Mouse (Mus musculus) neural tube, embryonic 12.5 days (tissue): ENCODE data around the gene Myo1a. TPM values are rescaled to one million over a fixed set of nuclear protein-coding genes. Genes with fewer than 3 reads are reported as not detected.
"Not testable (repeated sequence)": the region's sequence is repeated elsewhere in the genome, so short reads cannot be mapped to it uniquely, and the experiment has no call there.

Experiments used
- ATAC-seq: fragments of 200-750 bp; cut with Nextera tagmentation; 2 replicates; pipeline ENCODE4 v1.8.0; 2017; ENCODE audit warnings: low read depth, mild to moderate bottlenecking, moderate TSS enrichment, moderate library complexity; ENCODE audit not compliant: low FRiP score
- H3K27ac ChIP-seq: fragments of 300-500 bp; sonication (generic); 2 replicates; pipeline ENCODE4 v1.5.1; 2016
- H3K27me3 ChIP-seq: fragments of 300-500 bp; sonication (generic); replicated peaks from 2 replicates; pipeline ENCODE4 v1.6.1; 2016; ENCODE audit warnings: mild to moderate bottlenecking
- H3K36me3 ChIP-seq: fragments of 300-500 bp; sonication (generic); 2 replicates; pipeline ENCODE4 v1.6.1; 2016; ENCODE audit warnings: mild to moderate bottlenecking
- H3K4me1 ChIP-seq: fragments of 300-500 bp; sonication (generic); 2 replicates; pipeline ENCODE4 v1.6.1; 2016
- H3K4me2 ChIP-seq: fragments of 300-500 bp; sonication (generic); replicated peaks from 2 replicates; pipeline ENCODE4 v1.6.1; 2016; ENCODE audit warnings: mild to moderate bottlenecking
- H3K4me3 ChIP-seq: fragments of 300-500 bp; sonication (generic); 2 replicates; pipeline ENCODE4 v1.5.1; 2016
- H3K9ac ChIP-seq: fragments of 300-500 bp; sonication (generic); 2 replicates; pipeline ENCODE4 v1.6.1; 2016; ENCODE audit warnings: mild to moderate bottlenecking
- H3K9me3 ChIP-seq: fragments of 300-500 bp; sonication (generic); 2 replicates; pipeline ENCODE4 v1.6.1; 2016; ENCODE audit warnings: mild to moderate bottlenecking
- WGBS: fragments of 180-500 bp; shearing (Covaris S2); methylation state at CpG from one replicate; pipeline ENCODE4 v1.1.7; 2016; 5-methylcytosine and 5-hydroxymethylcytosine counted together
- polyA plus RNA-seq: library from polyadenylated mRNA; unstranded; fragments of >200 nt; fragmentation: Nextera tagmentation; extraction: Ambion mirVana; gene quantifications from 2 replicates; pipeline ENCODE4 v1.2.1, GENCODE M21; 2016

Gene Myo1a
- 0.29 and 0.58 TPM in 2 replicates for polyA plus RNA-seq

DNA sequence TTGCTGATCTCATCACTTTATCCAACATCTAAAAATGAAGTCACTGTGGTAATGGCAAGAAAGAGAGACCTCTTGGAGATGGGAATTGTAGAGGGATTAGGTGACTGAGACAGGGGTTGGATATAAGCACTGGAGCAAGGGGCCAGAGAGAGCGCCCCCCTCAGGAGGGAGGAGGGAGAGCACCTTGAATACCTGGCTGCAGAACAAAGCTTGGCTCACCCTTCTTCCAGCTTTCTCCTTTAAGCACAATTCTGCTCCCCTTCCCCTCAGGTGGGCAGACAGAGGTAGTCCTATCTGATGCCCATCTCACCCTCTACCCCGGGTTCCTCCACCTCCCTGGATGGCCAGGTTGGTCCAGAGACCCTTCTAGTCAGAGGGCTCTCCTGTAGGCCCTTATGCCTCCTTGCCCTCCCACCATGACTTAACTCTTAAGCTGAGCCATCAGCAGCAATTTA, at the start of gene Myo1a:
Myo1a (plus strand) TSS at position 405 of the 455 bp plus-strand sequence.
- Histone ChIP-seq H3K4me2 (no peak within 1 kb of the TSS), H3K36me3 (peaks cover 3% of the 10 kb centered on the region; the same call in 1 of the 2 replicates), H3K4me3 (no peak within 1 kb of the TSS), H3K9me3 (no peaks in the 10 kb centered on the region), H3K27me3 (no peaks in the 10 kb centered on the region), H3K4me1 (no peaks in the 10 kb centered on the region), H3K27ac (no peak within 1 kb of the TSS), H3K9ac (no peak within 1 kb of the TSS)
- ATAC-seq, result no peak
- 70% methylated on average over 2 of the region's 2 CpGs for WGBS

DNA sequence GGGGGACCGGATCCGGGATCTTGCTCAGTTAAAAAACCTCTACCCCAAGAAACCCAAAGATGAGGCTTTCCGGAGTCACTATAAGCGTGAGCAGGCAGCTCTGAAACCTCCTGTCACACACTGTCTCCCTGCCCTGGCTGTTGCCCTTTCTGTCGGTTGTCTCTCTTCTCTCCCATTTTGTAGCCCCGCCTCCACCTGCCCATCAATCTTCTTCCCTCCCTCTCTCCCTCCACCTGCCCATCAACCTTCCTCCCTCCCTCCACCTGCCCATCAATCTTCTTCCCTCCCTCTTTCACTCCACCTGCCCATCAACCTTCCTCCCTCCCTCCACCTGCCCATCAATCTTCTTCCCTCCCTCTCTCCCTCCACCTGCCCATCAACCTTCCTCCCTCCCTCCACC, 47.4 kb upstream of the Myo1a start:
- Histone ChIP-seq H3K4me1 (peaks cover 13% of the 10 kb centered on the region), H3K27me3 (peaks cover 36% of the 10 kb centered on the region)
- H3K9ac ChIP-seq, ATAC-seq, H3K9me3 ChIP-seq, H3K4me2 ChIP-seq, H3K4me3 ChIP-seq, H3K36me3 ChIP-seq, H3K27ac ChIP-seq: not testable (repeated sequence)
- WGBS, result 54% methylated on average over 6 of the region's 6 CpGs

DNA sequence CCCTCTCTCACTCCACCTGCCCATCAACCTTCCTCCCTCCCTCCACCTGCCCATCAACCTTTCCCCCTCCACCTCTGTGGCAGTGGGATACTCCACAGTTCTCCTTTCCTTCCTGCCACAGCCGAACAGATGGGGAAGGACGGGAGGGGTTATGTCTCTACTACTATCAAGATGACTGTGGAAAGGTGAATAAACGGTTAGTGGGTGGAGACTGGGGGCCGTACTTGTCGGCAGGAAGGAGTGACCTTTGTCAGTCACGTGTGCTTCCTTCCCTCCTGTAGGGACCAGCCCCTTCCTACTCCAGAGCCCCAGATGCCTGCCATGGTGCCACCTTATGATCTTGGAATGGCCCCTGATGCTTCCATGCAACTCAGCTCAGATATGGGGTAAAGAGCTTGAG, 46.9 kb upstream of the Myo1a start:
- WGBS, result 19% methylated on average over 6 of the region's 6 CpGs
- Histone ChIP-seq H3K27me3 (peaks cover 40% of the 10 kb centered on the region), H3K4me2 (no peak overlapping the region), H3K27ac (no peak overlapping the region), H3K4me1 (peaks cover 18% of the 10 kb centered on the region), H3K9ac (no peak overlapping the region), H3K9me3 (no peaks in the 10 kb centered on the region), H3K4me3 (no peak overlapping the region), H3K36me3 (no peaks in the 10 kb centered on the region)
- ATAC-seq, result no peak

DNA sequence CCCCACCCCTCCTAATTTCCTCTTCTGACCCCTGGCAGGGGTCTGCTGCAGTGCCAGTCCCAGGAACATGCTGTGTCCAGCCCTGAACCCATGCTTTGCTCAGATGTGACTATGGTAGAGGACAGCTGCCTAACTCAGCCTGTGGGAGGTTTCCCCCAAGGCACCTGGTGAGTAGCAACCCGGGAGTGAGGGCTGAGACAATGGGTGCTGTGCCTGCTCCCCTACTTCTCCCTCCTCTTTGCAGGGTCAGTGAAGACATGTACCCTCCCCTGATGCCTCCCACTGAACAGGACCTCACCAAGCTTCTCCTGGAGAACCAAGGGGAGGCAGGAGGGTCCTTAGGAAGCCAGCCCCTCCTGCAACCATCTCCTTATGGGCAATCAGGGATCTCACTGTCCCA, 45.4 kb upstream of the Myo1a start:
- peaks cover 22% of the 10 kb centered on the region for H3K4me1 ChIP-seq
- 62% methylated on average over 1 of the region's 1 CpGs for WGBS
- no peak overlapping the region for H3K4me2 ChIP-seq
- no peak overlapping the region for H3K27ac ChIP-seq
- H3K9me3 ChIP-seq, result no peaks in the 10 kb centered on the region
- H3K9ac ChIP-seq, result no peak overlapping the region
- ATAC-seq, result no peak
- peaks cover 55% of the 10 kb centered on the region for H3K27me3 ChIP-seq
- H3K4me3 ChIP-seq, result no peak overlapping the region
- no peaks in the 10 kb centered on the region for H3K36me3 ChIP-seq

DNA sequence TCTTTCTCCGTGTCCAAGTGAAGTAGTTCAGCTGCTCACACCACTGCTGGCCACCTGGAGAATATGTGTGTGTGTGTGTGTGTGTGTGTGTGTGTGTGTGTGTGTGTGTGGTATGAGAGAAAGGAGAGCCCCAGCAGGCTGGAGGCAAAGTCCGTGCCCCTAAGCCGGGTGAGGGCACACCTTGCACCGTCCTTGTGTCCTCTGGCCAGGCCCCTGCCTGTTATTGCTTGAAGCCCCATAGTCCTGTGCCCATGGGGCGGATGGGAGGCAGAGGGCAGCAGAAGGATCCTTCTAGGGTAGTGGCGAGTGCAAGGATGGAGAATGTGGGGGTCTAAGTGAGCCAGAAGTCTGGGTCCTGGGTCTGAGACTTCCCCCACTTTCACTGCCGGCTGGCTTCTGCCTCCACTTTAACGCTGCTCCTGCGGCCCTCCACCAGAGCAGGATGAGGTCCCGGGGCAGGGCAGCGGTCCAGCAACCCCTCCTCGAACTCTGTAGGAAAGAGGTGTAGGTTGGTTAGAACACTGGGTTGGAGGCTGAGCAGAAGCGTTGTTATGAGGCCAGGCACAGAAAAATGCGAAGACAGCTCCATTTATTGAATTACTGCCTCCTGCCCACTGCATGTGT, 43.6 kb upstream of the Myo1a start:
- H3K36me3 ChIP-seq, result no peaks in the 10 kb centered on the region
- H3K9me3 ChIP-seq, result no peaks in the 10 kb centered on the region
- no peak overlapping the region for H3K9ac ChIP-seq
- peaks cover 39% of the 10 kb centered on the region for H3K4me1 ChIP-seq
- H3K4me3 ChIP-seq, result no peak overlapping the region
- no peak for ATAC-seq
- H3K27me3 ChIP-seq, result peaks cover 74% of the 10 kb centered on the region
- H3K27ac ChIP-seq, result no peak overlapping the region
- WGBS, result 17% methylated on average over 14 of the region's 14 CpGs
- H3K4me2 ChIP-seq, result peak overlapping the region; percentile 42

DNA sequence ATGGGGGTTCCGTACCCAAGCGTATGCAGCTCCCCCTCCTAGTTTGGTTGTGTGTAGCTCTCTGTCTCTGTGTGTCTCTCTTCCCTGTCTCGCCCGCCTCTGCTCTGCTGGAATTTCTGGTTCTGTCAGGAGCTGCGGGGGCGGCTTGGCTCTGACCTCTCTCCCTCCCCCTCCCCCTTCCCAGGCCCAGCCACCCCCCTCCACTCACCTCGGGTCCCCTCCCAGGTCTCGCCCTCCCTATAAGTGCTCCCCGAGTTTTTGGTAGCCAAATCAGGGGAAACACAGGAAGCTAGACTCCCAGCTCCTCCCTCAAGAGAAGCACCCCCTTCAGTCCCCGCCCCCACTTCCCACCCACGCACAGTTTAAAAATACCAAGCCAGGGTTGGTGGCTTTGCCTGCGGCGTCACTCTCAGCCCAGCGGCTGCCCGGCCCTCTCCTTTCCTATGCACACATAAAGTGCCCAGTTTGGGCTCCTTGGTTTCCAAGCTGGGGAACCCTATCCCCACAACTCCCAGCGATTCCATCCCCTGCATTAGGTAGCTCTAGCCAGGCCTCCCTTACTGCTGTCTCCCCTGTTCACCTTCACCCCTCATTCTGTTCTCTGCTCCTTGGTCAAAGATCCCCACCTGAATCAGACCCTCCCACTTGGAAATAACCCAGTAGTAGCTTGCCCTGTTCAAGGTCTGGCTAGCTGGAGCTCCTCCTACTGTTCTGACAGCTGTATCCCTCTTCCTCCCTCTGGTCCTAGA, 42.9 kb upstream of the Myo1a start:
- Histone ChIP-seq H3K36me3 (no peaks in the 10 kb centered on the region), H3K27ac (no peak overlapping the region), H3K27me3 (peaks cover 80% of the 10 kb centered on the region), H3K4me2 (peak overlapping the region; percentile 42), H3K9me3 (no peaks in the 10 kb centered on the region), H3K4me1 (peaks cover 44% of the 10 kb centered on the region), H3K4me3 (0 out of 2 replicates have a peak overlapping the region, but pooled peaks have one; percentile 1), H3K9ac (peak overlapping the region; percentile 2)
- 6% methylated on average over 16 of the region's 16 CpGs for WGBS
- ATAC-seq, result no peak; the same call in 1 of the 2 replicates

DNA sequence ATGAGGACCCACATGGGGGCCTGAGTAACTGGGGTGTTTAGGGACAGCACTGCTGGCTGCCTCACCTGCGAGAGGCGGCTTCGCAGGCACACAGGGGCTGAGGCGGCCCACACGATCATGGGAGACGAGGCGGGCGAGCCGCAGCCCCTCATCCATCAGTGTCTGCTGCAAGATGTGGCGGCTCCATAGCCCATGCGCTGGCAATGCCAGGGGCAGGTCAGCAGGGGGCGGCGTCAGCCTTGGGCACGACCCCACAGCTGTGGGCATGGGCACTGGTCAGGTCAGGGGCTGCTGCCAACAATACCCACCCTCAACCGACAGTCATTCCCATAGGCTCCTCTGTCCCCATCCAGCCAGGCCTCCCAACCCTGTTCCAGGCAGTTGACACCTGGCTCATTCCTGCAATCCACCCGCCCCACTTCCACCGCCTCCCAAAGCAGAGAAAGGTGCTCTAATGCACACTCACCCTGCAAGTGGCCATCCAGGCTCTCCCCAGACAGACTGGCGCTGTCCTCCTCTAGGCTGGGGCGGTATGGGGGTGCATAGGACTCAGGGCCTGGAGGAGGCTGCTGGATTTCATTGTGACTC, 42.2 kb upstream of the Myo1a start:
- peak overlapping the region; percentile 42 for H3K4me2 ChIP-seq
- no peaks in the 10 kb centered on the region for H3K36me3 ChIP-seq
- H3K9me3 ChIP-seq, result no peaks in the 10 kb centered on the region
- WGBS, result 8% methylated on average over 19 of the region's 19 CpGs
- peaks cover 87% of the 10 kb centered on the region for H3K27me3 ChIP-seq
- H3K27ac ChIP-seq, result no peak overlapping the region
- 0 out of 2 replicates have a peak overlapping the region, but pooled peaks have one; percentile 1 for H3K4me3 ChIP-seq
- H3K9ac ChIP-seq, result peak overlapping the region; percentile 2; the same call in 1 of the 2 replicates
- peaks cover 50% of the 10 kb centered on the region for H3K4me1 ChIP-seq
- no peak for ATAC-seq

DNA sequence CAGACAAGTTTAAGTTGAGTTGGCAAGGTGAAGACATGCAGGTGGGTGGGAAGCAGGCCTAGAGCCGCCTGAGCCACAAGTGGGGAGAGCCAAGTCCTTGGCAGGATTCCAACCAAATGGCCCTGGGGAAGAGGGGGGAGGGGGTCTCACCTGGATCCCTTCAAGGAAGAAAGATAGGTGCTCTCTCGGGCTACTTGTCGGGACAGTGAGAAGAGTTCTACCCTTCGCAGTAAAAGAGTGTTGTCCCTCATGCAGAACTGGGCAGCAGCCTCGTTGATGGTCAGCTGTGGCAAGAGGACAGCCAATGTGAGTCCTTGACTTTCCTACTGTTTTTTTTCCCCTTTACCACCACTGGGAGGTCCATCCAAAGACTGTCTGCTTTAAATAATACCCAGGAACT, 41.4 kb upstream of the Myo1a start:
- H3K36me3 ChIP-seq, result no peaks in the 10 kb centered on the region
- WGBS, result 14% methylated on average over 5 of the region's 5 CpGs
- H3K4me2 ChIP-seq, result 0 out of 2 replicates have a peak overlapping the region, but pooled peaks have one; percentile 3
- no peak overlapping the region for H3K9ac ChIP-seq
- peaks cover 92% of the 10 kb centered on the region for H3K27me3 ChIP-seq
- H3K4me1 ChIP-seq, result peaks cover 57% of the 10 kb centered on the region
- H3K9me3 ChIP-seq, result no peaks in the 10 kb centered on the region
- H3K27ac ChIP-seq, result no peak overlapping the region
- no peak for ATAC-seq
- 0 out of 2 replicates have a peak overlapping the region, but pooled peaks have one; percentile 7 for H3K4me3 ChIP-seq

DNA sequence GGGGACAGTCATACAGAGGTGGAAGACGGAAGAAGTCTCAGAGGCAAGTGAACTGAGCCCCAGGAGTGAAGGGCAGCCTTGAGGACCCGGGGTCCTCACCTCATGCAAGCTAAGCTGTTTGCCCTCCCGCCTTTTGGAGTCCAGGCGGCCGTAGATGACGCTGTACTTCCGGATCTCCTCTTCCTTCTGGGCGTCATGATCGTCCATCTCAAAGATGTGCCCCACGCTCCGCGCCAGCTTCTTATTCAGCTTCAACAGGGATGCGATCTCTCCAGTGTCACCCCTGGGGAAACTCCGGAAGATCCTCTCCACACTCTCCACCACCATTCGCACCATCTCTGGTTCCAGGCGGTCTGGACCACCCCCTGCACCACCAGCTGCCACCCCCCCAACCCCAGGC, 40.8 kb upstream of the Myo1a start:
- ATAC-seq, result no peak
- peak overlapping the region; percentile 53; the same call in 1 of the 2 replicates for H3K4me3 ChIP-seq
- 6% methylated on average over 16 of the region's 16 CpGs for WGBS

DNA sequence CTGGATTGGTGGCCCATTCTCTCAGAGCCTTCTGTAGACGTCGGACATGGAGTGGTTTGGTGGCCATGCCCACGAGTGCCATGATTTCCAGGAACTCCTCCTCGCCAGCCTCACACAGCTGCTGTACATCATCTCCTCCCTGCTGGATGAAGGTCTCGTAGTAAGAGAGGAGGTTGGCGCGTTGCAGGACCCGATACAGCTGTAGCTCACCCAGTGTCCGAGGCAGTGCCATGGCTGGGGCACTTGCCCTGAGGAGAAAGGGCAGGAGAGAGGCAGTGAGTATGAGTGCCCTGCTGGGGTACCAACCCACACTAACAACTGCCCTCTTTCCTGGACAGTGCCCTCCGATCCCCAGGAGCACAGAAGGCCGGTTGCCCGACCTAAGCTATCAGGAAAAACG, 40.1 kb upstream of the Myo1a start:
- H3K4me2 ChIP-seq, result peak overlapping the region; percentile 82
- no peak for ATAC-seq
- WGBS, result 12% methylated on average over 13 of the region's 13 CpGs
- no peak overlapping the region for H3K27ac ChIP-seq
- H3K9me3 ChIP-seq, result no peaks in the 10 kb centered on the region
- no peaks in the 10 kb centered on the region for H3K36me3 ChIP-seq
- no peak overlapping the region for H3K9ac ChIP-seq
- H3K4me3 ChIP-seq, result peak overlapping the region; percentile 53; the same call in 1 of the 2 replicates
- H3K27me3 ChIP-seq, result peaks cover 90% of the 10 kb centered on the region
- H3K4me1 ChIP-seq, result peaks cover 57% of the 10 kb centered on the region

More for the DNA sequence above, 40.8 kb upstream of the Myo1a start:
- H3K36me3 ChIP-seq, result no peaks in the 10 kb centered on the region
- H3K27ac ChIP-seq, result no peak overlapping the region
- peaks cover 91% of the 10 kb centered on the region for H3K27me3 ChIP-seq
- no peaks in the 10 kb centered on the region for H3K9me3 ChIP-seq
- peaks cover 57% of the 10 kb centered on the region for H3K4me1 ChIP-seq
- peak overlapping the region; percentile 82 for H3K4me2 ChIP-seq
- H3K9ac ChIP-seq, result 0 out of 2 replicates have a peak overlapping the region, but pooled peaks have one; percentile 17

DNA sequence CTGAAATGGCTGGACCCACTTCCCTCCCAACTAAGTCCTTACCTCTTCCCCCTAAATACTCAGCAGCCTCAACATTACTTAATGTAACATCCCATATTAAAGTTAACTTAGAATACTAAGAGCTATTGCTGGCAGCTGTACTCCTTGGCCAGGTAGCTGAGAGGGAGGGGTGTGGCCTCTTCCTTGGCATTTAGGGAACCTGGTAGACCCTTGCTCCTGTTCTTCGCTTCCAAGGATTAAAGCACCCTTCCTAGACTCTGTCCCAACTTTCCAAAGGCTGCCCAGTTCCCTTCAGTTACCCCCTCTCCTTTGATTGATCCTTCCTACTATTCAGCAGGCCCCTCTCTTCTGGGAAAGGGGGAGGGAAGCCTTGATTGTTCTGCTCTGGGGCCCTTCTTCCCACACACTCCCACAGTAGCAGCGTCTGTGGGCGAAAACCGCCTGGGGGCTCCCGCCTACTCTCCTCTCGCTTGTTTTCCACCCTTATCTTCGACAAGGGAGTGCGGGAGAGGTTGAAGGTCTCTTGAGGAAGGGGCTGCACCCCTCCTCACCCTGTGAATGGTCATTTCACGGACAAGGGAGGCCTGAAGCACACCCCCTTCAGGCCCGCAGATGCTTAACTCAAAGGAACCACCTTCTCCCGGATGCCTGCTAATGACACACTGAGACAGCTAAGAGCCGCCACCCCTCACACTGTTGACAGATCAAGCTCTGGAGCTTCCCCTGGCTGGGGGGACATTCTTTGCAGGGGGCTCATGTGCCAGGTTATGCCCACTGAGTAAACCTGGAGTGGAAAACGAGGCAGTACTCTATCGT, 39.4 kb upstream of the Myo1a start:
- H3K27me3 ChIP-seq, result peaks cover 83% of the 10 kb centered on the region
- WGBS, result 2% methylated on average over 14 of the region's 14 CpGs
- peak overlapping the region; percentile 60 for H3K9ac ChIP-seq
- H3K36me3 ChIP-seq, result no peaks in the 10 kb centered on the region
- 0 out of 2 replicates have a peak overlapping the region, but pooled peaks have one; percentile 4 for H3K27ac ChIP-seq
- peak overlapping the region; percentile 53 for H3K4me3 ChIP-seq
- no peaks in the 10 kb centered on the region for H3K9me3 ChIP-seq
- H3K4me1 ChIP-seq, result peaks cover 57% of the 10 kb centered on the region
- no peak for ATAC-seq
- peak overlapping the region; percentile 82 for H3K4me2 ChIP-seq
